Mouse (Mus musculus) A20 (cell line): Measurements from ENCODE around the gene Tbc1d9.

Experiments
- DNase-seq: peaks from one replicate; pipeline ENCODE4 v3.0.0-alpha.2; 2011; ENCODE audit warnings: low read depth, low spot score

Tbc1d9 gene

GRCm38 (mm10) chr8:83315691-83316090, 150.5 kb downstream of the Tbc1d9 start:
- no peak for DNase-seq

- DNase-seq = no peak
Measured at GRCm38 (mm10) chr8:83320543-83320942, 155.4 kb downstream of the Tbc1d9 start.

GRCm38 (mm10) chr8:83322374-83322773, 157.2 kb downstream of the Tbc1d9 start:
- DNase-seq = no peak
